Mouse (Mus musculus) liver, embryonic 15.5 days (tissue): ENCODE measurements around the gene Tpst1. TPM values are rescaled to one million over a fixed set of nuclear protein-coding genes. Genes with fewer than 3 reads are reported as not detected.

ENCODE experiments used
- ATAC-seq: fragments of 200-750 bp; cut with Nextera tagmentation; 2 replicates; pipeline ENCODE4 v1.8.0; 2017; ENCODE audit warnings: moderate number of reproducible peaks, mild to moderate bottlenecking, moderate library complexity; ENCODE audit not compliant: insufficient read depth
- H3K27ac ChIP-seq: fragments of 300-500 bp; sonication (generic); replicated peaks from 2 replicates; pipeline ENCODE4 v1.5.1; 2015; ENCODE audit warnings: mild to moderate bottlenecking, inconsistent platforms
- H3K27me3 ChIP-seq: fragments of 300-500 bp; sonication (generic); 2 replicates; pipeline ENCODE4 v1.6.1; 2015; ENCODE audit warnings: mild to moderate bottlenecking, inconsistent platforms
- H3K36me3 ChIP-seq: fragments of 300-500 bp; sonication (generic); replicated peaks from 2 replicates; pipeline ENCODE4 v1.6.1; 2015; ENCODE audit warnings: moderate library complexity, mild to moderate bottlenecking, inconsistent platforms
- H3K4me1 ChIP-seq: fragments of 300-500 bp; sonication (generic); replicated peaks from 2 replicates; pipeline ENCODE4 v1.6.1; 2015; ENCODE audit warnings: inconsistent platforms
- H3K4me2 ChIP-seq: fragments of 300-500 bp; sonication (generic); 2 replicates; pipeline ENCODE4 v1.6.1; 2015; ENCODE audit warnings: moderate library complexity, mild to moderate bottlenecking, inconsistent platforms
- H3K4me3 ChIP-seq: fragments of 300-500 bp; sonication (generic); replicated peaks from 2 replicates; pipeline ENCODE4 v1.5.1; 2015; ENCODE audit warnings: mild to moderate bottlenecking, inconsistent platforms
- H3K9ac ChIP-seq: fragments of 300-500 bp; sonication (generic); 2 replicates; pipeline ENCODE4 v1.6.1; 2015; ENCODE audit warnings: moderate library complexity, mild to moderate bottlenecking, inconsistent platforms
- H3K9me3 ChIP-seq: fragments of 300-500 bp; sonication (generic); replicated peaks from 2 replicates; pipeline ENCODE4 v1.6.1; 2016; ENCODE audit warnings: inconsistent platforms
- WGBS: fragments of 180-500 bp; shearing (Covaris S2); methylation state at CpG from one replicate; pipeline ENCODE4 v1.1.7; 2015; ENCODE audit warnings: mixed read lengths; ENCODE audit not compliant: insufficient replicate concordance; 5-methylcytosine and 5-hydroxymethylcytosine counted together
- polyA plus RNA-seq: library from polyadenylated mRNA; unstranded; fragments of >200 nt; fragmentation: Nextera tagmentation; extraction: Ambion mirVana; gene quantifications from 2 replicates; pipeline ENCODE4 v1.2.1, GENCODE M21; 2015

Gene Tpst1
- polyA plus RNA-seq, 1 experiment from 2014 or later = 22.6 TPM

- ATAC-seq = peak; percentile 29; the same call in 1 of the 2 replicates
- H3K4me3 ChIP-seq = no peak overlapping the region
- peaks cover 4% of the 10 kb centered on the region for H3K36me3 ChIP-seq
- no peak overlapping the region for H3K27ac ChIP-seq
- no peak overlapping the region for H3K4me2 ChIP-seq
- 68% methylated on average over 12 of the region's 12 CpGs for WGBS
- H3K9me3 ChIP-seq = no peaks in the 10 kb centered on the region
- peaks cover 31% of the 10 kb centered on the region for H3K4me1 ChIP-seq
- H3K9ac ChIP-seq = no peak overlapping the region
- no peaks in the 10 kb centered on the region for H3K27me3 ChIP-seq
Observed at GRCm38 (mm10) chr5:130096754-130097153, 23.6 kb downstream of the Tpst1 start.

GRCm38 (mm10) chr5:130097837-130098236, 24.7 kb downstream of the Tpst1 start:
- peak overlapping the region; percentile 13; the same call in 1 of the 2 replicates for H3K9ac ChIP-seq
- peak overlapping the region; percentile 48 for H3K27ac ChIP-seq
- H3K36me3 ChIP-seq = peaks cover 11% of the 10 kb centered on the region
- peak; percentile 86 for ATAC-seq
- H3K4me1 ChIP-seq = peaks cover 23% of the 10 kb centered on the region
- H3K4me3 ChIP-seq = 0 out of 2 replicates have a peak overlapping the region, but pooled peaks have one; percentile 9
- WGBS = 21% methylated on average over 2 of the region's 2 CpGs
- H3K4me2 ChIP-seq = peak overlapping the region; percentile 56
- H3K9me3 ChIP-seq = no peaks in the 10 kb centered on the region
- no peaks in the 10 kb centered on the region for H3K27me3 ChIP-seq

GRCm38 (mm10) chr5:130101724-130102123, 28.6 kb downstream of the Tpst1 start:
- Histone ChIP-seq H3K27me3 (no peaks in the 10 kb centered on the region), H3K4me2 (no peak overlapping the region), H3K36me3 (peaks cover 13% of the 10 kb centered on the region), H3K9me3 (no peaks in the 10 kb centered on the region), H3K4me3 (no peak overlapping the region), H3K4me1 (peaks cover 21% of the 10 kb centered on the region), H3K9ac (no peak overlapping the region), H3K27ac (no peak overlapping the region)
- no peak for ATAC-seq
- WGBS = 84% methylated on average over 17 of the region's 17 CpGs

GRCm38 (mm10) chr5:130109348-130109747, 36.2 kb downstream of the Tpst1 start:
- Histone ChIP-seq H3K27ac (no peak overlapping the region), H3K36me3 (peaks cover 18% of the 10 kb centered on the region), H3K4me2 (no peak overlapping the region), H3K4me1 (no peaks in the 10 kb centered on the region), H3K27me3 (no peaks in the 10 kb centered on the region), H3K9ac (no peak overlapping the region), H3K9me3 (no peaks in the 10 kb centered on the region), H3K4me3 (no peak overlapping the region)
- no peak for ATAC-seq
- WGBS = 72% methylated on average over 3 of the region's 3 CpGs

GRCm38 (mm10) chr5:130110632-130111464, 37.7 kb downstream of the Tpst1 start:
- Histone ChIP-seq H3K27ac (no peak overlapping the region), H3K4me3 (no peak overlapping the region), H3K9ac (no peak overlapping the region), H3K36me3 (peaks cover 25% of the 10 kb centered on the region), H3K4me1 (no peaks in the 10 kb centered on the region), H3K27me3 (no peaks in the 10 kb centered on the region), H3K9me3 (no peaks in the 10 kb centered on the region), H3K4me2 (no peak overlapping the region)
- no peak for ATAC-seq
- 80% methylated on average over 12 of the region's 12 CpGs for WGBS

GRCm38 (mm10) chr5:130112653-130113052, 39.5 kb downstream of the Tpst1 start:
- Histone ChIP-seq H3K4me3 (no peak overlapping the region), H3K9me3 (no peaks in the 10 kb centered on the region), H3K9ac (no peak overlapping the region), H3K27ac (no peak overlapping the region), H3K27me3 (no peaks in the 10 kb centered on the region), H3K36me3 (peaks cover 31% of the 10 kb centered on the region), H3K4me2 (no peak overlapping the region), H3K4me1 (no peaks in the 10 kb centered on the region)
- no peak for ATAC-seq

GRCm38 (mm10) chr5:130116116-130116515, 43.0 kb downstream of the Tpst1 start:
- ATAC-seq = no peak
- H3K4me2 ChIP-seq = no peak overlapping the region
- WGBS = 72% methylated on average over 12 of the region's 12 CpGs

GRCm38 (mm10) chr5:130116857-130117256, 43.7 kb downstream of the Tpst1 start:
- WGBS = 78% methylated on average over 7 of the region's 7 CpGs
- H3K4me3 ChIP-seq = no peak overlapping the region
- no peak for ATAC-seq
- no peak overlapping the region for H3K9ac ChIP-seq
- H3K4me2 ChIP-seq = no peak overlapping the region
- H3K4me1 ChIP-seq = no peaks in the 10 kb centered on the region
- H3K27me3 ChIP-seq = no peaks in the 10 kb centered on the region
- H3K9me3 ChIP-seq = no peaks in the 10 kb centered on the region
- no peak overlapping the region for H3K27ac ChIP-seq
- H3K36me3 ChIP-seq = peaks cover 13% of the 10 kb centered on the region

More at GRCm38 (mm10) chr5:130116116-130116515, 43.0 kb downstream of the Tpst1 start:
- Histone ChIP-seq H3K4me1 (no peaks in the 10 kb centered on the region), H3K9me3 (no peaks in the 10 kb centered on the region), H3K27ac (no peak overlapping the region), H3K36me3 (peaks cover 17% of the 10 kb centered on the region), H3K27me3 (no peaks in the 10 kb centered on the region), H3K4me3 (no peak overlapping the region), H3K9ac (no peak overlapping the region)

GRCm38 (mm10) chr5:130117932-130118331, 44.8 kb downstream of the Tpst1 start:
- Histone ChIP-seq H3K4me2 (no peak overlapping the region), H3K4me1 (no peaks in the 10 kb centered on the region), H3K4me3 (no peak overlapping the region), H3K9ac (no peak overlapping the region), H3K36me3 (peaks cover 13% of the 10 kb centered on the region), H3K27ac (no peak overlapping the region), H3K27me3 (no peaks in the 10 kb centered on the region), H3K9me3 (no peaks in the 10 kb centered on the region)
- 74% methylated on average over 6 of the region's 6 CpGs for WGBS
- no peak for ATAC-seq

GRCm38 (mm10) chr5:130119236-130119635, 46.1 kb downstream of the Tpst1 start:
- WGBS = 59% methylated on average over 3 of the region's 3 CpGs
- Histone ChIP-seq H3K4me1 (no peaks in the 10 kb centered on the region), H3K27ac (no peak overlapping the region)

GRCm38 (mm10) chr5:130120070-130120736, 47.1 kb downstream of the Tpst1 start:
- H3K4me2 ChIP-seq = no peak overlapping the region
- WGBS = 69% methylated on average over 12 of the region's 12 CpGs
- H3K27me3 ChIP-seq = no peaks in the 10 kb centered on the region
- no peak overlapping the region for H3K4me3 ChIP-seq
- ATAC-seq = no peak
- H3K4me1 ChIP-seq = no peaks in the 10 kb centered on the region
- H3K36me3 ChIP-seq = peaks cover 9% of the 10 kb centered on the region; the same call in 1 of the 2 replicates
- no peak overlapping the region for H3K27ac ChIP-seq
- no peaks in the 10 kb centered on the region for H3K9me3 ChIP-seq
- H3K9ac ChIP-seq = no peak overlapping the region

More at GRCm38 (mm10) chr5:130119236-130119635, 46.1 kb downstream of the Tpst1 start:
- Histone ChIP-seq H3K27me3 (no peaks in the 10 kb centered on the region), H3K9ac (no peak overlapping the region), H3K9me3 (no peaks in the 10 kb centered on the region), H3K36me3 (peaks cover 13% of the 10 kb centered on the region), H3K4me2 (no peak overlapping the region), H3K4me3 (no peak overlapping the region)
- ATAC-seq = no peak
